Mouse (Mus musculus) embryonic facial prominence, embryonic 10.5 days (tissue): ENCODE results near the gene Fabp1. TPM values are rescaled to one million over a fixed set of nuclear protein-coding genes. Genes with fewer than 3 reads are reported as not detected.
A peak's percentile ranks its signal among the peaks of the same experiment; 100 is the strongest.

ENCODE experiments used
- DNase-seq: peaks from one replicate; pipeline ENCODE4 v3.0.0-alpha.2; 2017; ENCODE audit warnings: low spot score
- H3K27ac ChIP-seq: fragments of 300-500 bp; sonication (generic); replicated peaks from 2 replicates; pipeline ENCODE4 v1.5.1; 2016; ENCODE audit warnings: mild to moderate bottlenecking
- H3K27me3 ChIP-seq: fragments of 300-500 bp; sonication (generic); replicated peaks from 2 replicates; pipeline ENCODE4 v1.6.1; 2016; ENCODE audit warnings: low read depth, mild to moderate bottlenecking; ENCODE audit not compliant: poor library complexity, severe bottlenecking
- H3K36me3 ChIP-seq: fragments of 300-500 bp; sonication (generic); replicated peaks from 2 replicates; pipeline ENCODE4 v1.6.1; 2016; ENCODE audit warnings: mild to moderate bottlenecking, moderate library complexity
- H3K4me1 ChIP-seq: fragments of 300-500 bp; sonication (generic); 2 replicates; pipeline ENCODE4 v1.6.1; 2016
- H3K4me3 ChIP-seq: fragments of 300-500 bp; sonication (generic); 2 replicates; pipeline ENCODE4 v1.5.1; 2016; ENCODE audit warnings: mild to moderate bottlenecking, moderate library complexity
- H3K9me3 ChIP-seq: fragments of 300-500 bp; sonication (generic); 2 replicates; pipeline ENCODE4 v1.6.1; 2016; ENCODE audit warnings: mild to moderate bottlenecking
- WGBS: fragments of 180-500 bp; shearing (Covaris S2); methylation state at CpG from one replicate; pipeline ENCODE4 v1.1.7; 2016; 5-methylcytosine and 5-hydroxymethylcytosine counted together
- polyA plus RNA-seq: library from polyadenylated mRNA; unstranded; fragments of >200 nt; fragmentation: Nextera tagmentation; extraction: Ambion mirVana; gene quantifications from 2 replicates; pipeline ENCODE4 v1.2.1, GENCODE M21; 2016

The Fabp1 gene
- polyA plus RNA-seq: not detected in 2 replicates

DNA sequence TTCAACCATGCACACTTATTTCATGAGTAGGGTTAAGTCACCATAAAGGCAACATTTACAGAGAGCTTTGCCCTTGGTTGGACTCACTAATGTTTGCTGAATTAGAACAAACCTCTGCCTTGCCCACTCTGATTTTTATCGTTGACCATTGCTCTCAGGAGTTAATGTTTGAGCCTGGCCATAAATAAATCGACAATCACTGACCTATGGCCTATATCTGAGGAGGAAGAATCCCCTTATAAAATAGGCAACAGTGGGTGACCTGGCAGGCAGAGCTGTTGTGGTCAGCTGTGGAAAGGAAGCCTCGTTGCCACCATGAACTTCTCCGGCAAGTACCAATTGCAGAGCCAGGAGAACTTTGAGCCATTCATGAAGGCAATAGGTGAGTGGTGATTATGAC lies at the start of gene Fabp1:
Gene Fabp1, plus strand, starts transcription at position 216 of the 400 bp plus-strand sequence.
- no peaks in the 10 kb centered on the region for H3K36me3 ChIP-seq
- WGBS: 89% methylated on average over 4 of the region's 4 CpGs
- no peaks in the 10 kb centered on the region for H3K27me3 ChIP-seq
- no peak within 1 kb of the TSS for H3K4me3 ChIP-seq
- 0 out of 2 replicates have a peak, but pooled peaks cover 5% of the 10 kb centered on the region for H3K4me1 ChIP-seq
- H3K27ac ChIP-seq: no peak within 1 kb of the TSS
- H3K9me3 ChIP-seq: no peaks in the 10 kb centered on the region
- DNase-seq: no peak

DNA sequence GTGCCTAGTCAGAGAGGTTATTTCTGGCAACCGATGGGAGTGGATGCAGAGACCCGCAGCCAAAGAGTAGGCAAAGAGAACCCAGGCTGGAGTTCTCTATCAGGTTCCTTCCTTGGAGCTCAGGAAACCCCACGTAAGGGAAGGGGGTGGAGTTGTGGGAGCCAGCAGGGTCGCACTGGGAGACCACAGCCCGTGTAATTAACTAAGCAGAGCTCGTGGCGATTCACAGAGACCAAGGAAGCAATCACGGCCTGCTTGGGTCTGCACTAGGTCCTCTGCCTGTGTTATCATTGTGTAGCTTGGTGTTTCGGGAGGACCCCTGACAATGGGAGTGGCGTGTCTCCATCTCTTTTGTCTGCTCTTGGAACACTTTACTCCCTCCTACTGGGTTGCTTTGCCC lies 48.5 kb upstream of the Fabp1 start:
- H3K27ac ChIP-seq: no peak overlapping the region
- H3K27me3 ChIP-seq: no peaks in the 10 kb centered on the region
- 39% methylated on average over 10 of the region's 10 CpGs for WGBS
- no peak overlapping the region for H3K4me3 ChIP-seq
- no peak for DNase-seq
- no peaks in the 10 kb centered on the region for H3K9me3 ChIP-seq
- no peaks in the 10 kb centered on the region for H3K4me1 ChIP-seq
- no peaks in the 10 kb centered on the region for H3K36me3 ChIP-seq

DNA sequence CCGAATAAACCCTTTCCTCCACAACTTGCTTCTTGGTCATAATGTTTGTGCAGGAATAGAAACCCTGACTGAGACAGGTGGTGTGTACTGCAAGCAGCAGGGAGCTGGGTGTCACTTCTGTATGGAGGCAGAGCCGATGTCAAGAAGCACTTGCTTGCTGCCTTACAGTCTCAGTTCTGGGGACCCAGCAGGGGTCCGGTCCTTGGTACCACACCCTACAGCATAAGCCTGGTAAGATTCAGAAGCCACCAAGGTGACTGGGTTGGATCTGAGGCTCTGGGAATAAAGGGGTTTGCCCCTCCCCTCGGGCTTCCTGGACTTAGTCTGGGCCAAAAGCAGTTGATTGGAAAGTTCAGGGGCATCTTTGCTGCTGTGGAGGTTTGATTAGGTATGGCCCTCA lies 46.1 kb upstream of the Fabp1 start:
- no peak for DNase-seq

DNA sequence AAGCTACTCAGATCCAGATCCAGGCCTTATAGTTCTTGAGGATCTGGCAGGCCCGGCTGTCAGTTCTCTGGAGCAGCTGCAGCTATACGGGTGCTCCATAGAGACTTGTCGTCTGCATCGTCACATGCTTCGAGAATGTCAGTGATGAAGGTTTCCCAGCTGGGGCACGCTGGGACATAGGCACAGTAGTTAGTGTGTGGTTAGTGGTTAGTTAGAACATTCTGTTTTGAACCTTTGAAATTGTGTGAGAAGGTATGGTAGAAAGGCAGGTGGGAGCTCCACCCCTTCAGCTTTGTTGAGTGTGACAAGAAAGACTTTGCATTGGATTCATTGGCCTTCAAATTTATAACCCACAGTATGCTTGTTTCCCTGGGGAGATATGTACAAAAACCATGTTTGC lies 44.8 kb upstream of the Fabp1 start:
- no peaks in the 10 kb centered on the region for H3K36me3 ChIP-seq
- no peak overlapping the region for H3K4me3 ChIP-seq
- H3K27me3 ChIP-seq: no peaks in the 10 kb centered on the region
- 88% methylated on average over 6 of the region's 6 CpGs for WGBS
- H3K27ac ChIP-seq: no peak overlapping the region
- H3K4me1 ChIP-seq: no peaks in the 10 kb centered on the region
- no peaks in the 10 kb centered on the region for H3K9me3 ChIP-seq
- no peak for DNase-seq

More for the DNA sequence above, 46.1 kb upstream of the Fabp1 start:
- Histone ChIP-seq H3K4me3 (no peak overlapping the region), H3K9me3 (no peaks in the 10 kb centered on the region), H3K27me3 (no peaks in the 10 kb centered on the region), H3K36me3 (no peaks in the 10 kb centered on the region), H3K27ac (no peak overlapping the region), H3K4me1 (no peaks in the 10 kb centered on the region)
- 92% methylated on average over 4 of the region's 4 CpGs for WGBS

DNA sequence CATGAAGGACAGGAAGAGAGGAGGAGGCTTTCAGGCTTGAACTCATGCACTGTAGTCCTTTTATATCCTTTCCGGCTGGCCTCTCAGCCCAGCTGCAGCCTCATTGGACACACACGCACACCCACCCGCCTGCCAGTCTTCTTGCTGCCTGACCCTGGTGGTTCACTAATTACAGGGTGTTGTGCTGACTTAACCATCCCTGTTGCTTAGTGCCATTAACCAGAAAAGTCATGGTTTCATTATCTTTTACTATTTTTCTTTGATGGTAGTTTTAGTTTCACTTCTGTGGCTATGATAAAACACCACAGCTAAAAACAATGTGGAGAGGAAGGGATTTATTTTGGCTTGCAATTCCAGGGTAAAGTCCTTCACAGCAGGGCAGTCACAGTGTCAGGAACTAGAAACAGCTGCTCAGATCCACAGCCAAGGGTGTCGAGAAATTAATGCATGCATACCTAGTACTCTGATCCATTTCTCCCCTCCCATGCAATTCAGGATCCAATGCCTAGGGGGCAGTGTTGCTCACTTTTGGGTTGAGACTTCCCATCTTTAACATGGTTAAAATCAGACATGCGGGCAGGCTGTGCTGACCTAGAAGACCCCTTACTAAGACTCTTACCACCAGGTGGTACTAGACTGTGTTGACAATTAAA lies 42.8 kb upstream of the Fabp1 start:
- Histone ChIP-seq H3K4me1 (no peaks in the 10 kb centered on the region), H3K4me3 (no peak overlapping the region), H3K27me3 (no peaks in the 10 kb centered on the region), H3K36me3 (no peaks in the 10 kb centered on the region), H3K27ac (no peak overlapping the region), H3K9me3 (no peaks in the 10 kb centered on the region)
- WGBS: 72% methylated on average over 5 of the region's 5 CpGs
- peak; percentile 50 for DNase-seq

DNA sequence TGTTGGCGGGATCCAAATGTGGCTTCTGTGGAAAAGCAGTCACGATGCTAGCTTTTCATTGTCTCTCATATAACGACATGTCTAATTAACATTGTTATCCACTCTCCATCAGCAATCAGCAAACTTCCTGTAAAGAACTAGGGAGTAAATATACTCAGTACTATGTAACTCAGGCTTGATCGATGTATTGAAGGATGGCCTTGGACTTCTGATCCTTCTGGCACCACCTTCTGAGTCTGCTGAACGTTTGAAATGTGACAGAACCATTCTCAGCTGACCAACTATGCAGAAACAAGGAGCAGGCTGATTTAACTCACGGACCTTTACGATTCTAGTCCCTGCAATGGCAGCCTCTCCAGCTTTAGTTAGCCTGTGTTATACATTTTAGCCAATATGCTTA lies 38.3 kb upstream of the Fabp1 start:
- H3K36me3 ChIP-seq: no peaks in the 10 kb centered on the region
- WGBS: 81% methylated on average over 7 of the region's 7 CpGs
- DNase-seq: no peak
- H3K4me3 ChIP-seq: no peak overlapping the region
- peaks cover 6% of the 10 kb centered on the region; the same call in 1 of the 2 replicates for H3K4me1 ChIP-seq
- no peak overlapping the region for H3K27ac ChIP-seq
- no peaks in the 10 kb centered on the region for H3K27me3 ChIP-seq
- no peaks in the 10 kb centered on the region for H3K9me3 ChIP-seq

DNA sequence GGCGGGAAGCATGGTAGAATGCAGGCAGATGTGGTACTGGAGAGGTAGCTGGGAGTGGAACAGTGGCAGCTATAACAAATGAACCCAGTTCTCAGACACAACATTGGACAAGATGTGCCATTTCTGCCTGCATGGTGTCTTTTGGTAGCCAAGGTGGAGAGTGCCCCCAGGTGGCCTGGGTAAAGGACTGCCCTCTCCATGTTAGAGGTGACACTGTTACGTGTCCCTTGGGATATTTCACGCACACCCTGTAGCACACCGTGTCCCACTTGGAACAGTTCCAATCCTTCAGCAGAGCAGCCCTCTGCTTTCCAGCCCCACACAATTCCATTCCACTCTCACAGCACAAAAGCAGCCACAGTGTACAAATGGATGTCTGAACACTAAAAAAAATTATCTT lies 37.4 kb upstream of the Fabp1 start:
- Histone ChIP-seq H3K27ac (no peak overlapping the region), H3K4me1 (peaks cover 6% of the 10 kb centered on the region; the same call in 1 of the 2 replicates), H3K9me3 (no peaks in the 10 kb centered on the region), H3K27me3 (no peaks in the 10 kb centered on the region), H3K4me3 (no peak overlapping the region), H3K36me3 (no peaks in the 10 kb centered on the region)
- DNase-seq: no peak
- 84% methylated on average over 4 of the region's 4 CpGs for WGBS

DNA sequence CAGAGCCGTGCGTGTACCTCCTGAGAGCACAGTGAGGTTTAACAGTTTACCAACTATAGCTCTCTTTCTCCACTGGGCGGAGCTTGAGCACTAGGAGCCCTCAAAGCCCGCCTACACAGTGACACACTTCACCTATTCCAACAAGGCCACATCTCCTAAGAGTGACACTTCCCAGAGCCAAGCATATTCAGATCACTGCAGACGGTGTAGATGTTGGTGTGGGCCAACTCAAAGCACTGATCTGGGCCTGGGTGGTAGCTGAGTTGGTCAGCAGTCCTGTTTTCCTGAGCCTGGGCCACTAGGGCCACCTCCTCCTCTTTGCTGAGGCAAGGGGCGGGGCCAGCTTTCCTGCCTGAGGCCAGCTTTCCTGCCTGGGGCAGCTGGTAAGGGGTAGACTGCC lies 35.2 kb upstream of the Fabp1 start:
- peak; percentile 24 for DNase-seq
- WGBS: 25% methylated on average over 6 of the region's 6 CpGs
- H3K9me3 ChIP-seq: no peaks in the 10 kb centered on the region
- no peaks in the 10 kb centered on the region for H3K36me3 ChIP-seq
- no peak overlapping the region for H3K4me3 ChIP-seq
- no peak overlapping the region for H3K27ac ChIP-seq
- no peaks in the 10 kb centered on the region for H3K27me3 ChIP-seq
- peaks cover 6% of the 10 kb centered on the region; the same call in 1 of the 2 replicates for H3K4me1 ChIP-seq

DNA sequence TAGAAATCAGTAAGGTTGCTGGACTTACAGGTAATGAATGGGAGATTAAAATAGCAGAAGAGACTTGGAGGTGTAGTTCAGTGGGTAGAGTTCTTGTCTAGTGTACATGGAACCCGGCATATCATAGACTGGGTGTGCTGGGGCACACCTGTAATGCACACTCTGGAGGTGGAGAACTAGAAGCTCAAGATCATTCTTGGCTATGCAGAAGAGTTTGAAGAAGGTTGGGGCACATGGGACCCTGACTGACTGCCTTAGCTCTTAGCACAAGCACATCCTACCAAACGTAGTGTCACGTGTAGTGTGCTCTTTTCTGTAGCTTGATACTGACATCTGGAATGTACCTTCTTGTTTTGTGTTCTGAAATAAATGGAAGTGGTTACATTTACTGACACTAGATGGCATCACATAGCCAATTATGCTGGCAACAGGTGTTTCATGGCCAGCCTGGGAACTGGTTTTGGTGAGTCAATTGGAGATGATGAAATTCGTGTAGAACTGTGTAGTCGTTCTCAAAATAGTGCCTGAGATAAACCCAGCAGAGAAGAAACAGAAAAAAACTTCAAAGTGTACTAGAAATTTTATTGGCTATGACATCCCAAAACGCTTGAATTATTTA lies 33.0 kb upstream of the Fabp1 start:
- H3K27me3 ChIP-seq: no peaks in the 10 kb centered on the region
- 53% methylated on average over 6 of the region's 6 CpGs for WGBS
- DNase-seq: peak; percentile 31
- H3K27ac ChIP-seq: no peak overlapping the region
- H3K4me1 ChIP-seq: peaks cover 6% of the 10 kb centered on the region; the same call in 1 of the 2 replicates
- H3K36me3 ChIP-seq: no peaks in the 10 kb centered on the region
- no peaks in the 10 kb centered on the region for H3K9me3 ChIP-seq
- no peak overlapping the region for H3K4me3 ChIP-seq

DNA sequence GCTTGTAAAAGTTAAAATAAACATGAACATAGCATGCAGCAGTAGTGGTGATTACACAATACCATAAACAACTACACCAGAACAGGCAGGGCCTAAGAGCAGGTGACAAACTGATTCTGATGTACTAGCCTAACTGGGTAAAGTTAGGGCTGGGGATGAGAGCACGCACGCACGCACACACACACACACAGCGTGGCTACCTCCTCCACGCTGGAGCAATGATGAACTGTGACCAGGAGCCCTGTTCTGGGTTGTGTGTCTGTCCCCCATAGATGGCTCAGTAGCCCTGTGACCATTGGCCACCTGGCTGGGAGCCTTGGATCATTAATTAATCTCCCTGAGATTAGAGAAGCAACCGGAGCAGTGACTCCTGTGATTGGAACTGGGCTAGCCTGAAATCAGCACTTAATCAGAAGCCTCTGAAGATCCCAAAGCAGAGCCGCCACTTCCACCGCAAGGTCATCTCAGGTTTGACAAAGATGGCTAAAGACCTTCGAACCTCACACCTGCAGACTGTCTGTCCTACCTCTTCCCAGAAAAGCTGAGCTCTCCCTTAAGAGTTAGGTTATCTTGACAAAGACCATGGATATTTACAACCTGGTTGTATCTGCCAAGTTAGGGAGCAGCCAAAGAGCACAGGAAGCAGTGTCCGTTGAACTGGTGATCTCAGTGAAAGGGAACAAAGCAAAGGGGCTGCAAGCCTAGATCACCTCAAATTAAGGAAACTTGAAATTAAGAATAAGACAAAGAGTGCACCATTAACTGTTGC lies 26.6 kb upstream of the Fabp1 start:
- no peak overlapping the region for H3K27ac ChIP-seq
- DNase-seq: no peak
- no peaks in the 10 kb centered on the region for H3K27me3 ChIP-seq
- no peaks in the 10 kb centered on the region for H3K4me1 ChIP-seq
- 93% methylated on average over 10 of the region's 10 CpGs for WGBS
- H3K9me3 ChIP-seq: no peaks in the 10 kb centered on the region
- H3K36me3 ChIP-seq: no peaks in the 10 kb centered on the region
- no peak overlapping the region for H3K4me3 ChIP-seq

DNA sequence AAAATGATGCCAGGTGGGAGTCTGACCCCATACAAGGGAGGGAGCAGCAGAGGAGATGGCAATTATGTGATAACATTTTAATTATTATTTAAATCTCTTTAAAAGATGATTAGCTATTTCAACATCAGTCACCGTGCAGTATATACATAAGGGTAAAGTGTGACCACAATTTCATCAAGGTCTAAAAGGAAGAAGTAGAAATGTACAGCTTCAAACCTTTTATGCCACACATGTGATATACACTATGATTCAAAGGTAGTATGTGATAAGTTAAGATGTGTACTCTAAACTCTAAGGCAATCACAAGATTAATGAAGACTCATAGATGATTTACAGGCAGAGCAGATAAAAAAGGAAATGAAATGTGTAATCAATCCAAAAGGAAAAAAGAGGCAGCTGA lies 19.0 kb upstream of the Fabp1 start:
- Histone ChIP-seq H3K36me3 (no peaks in the 10 kb centered on the region), H3K27me3 (no peaks in the 10 kb centered on the region), H3K4me3 (no peak overlapping the region), H3K4me1 (no peaks in the 10 kb centered on the region), H3K27ac (no peak overlapping the region), H3K9me3 (no peaks in the 10 kb centered on the region)
- WGBS: 91% methylated on average over 1 of the region's 1 CpGs
- DNase-seq: no peak

DNA sequence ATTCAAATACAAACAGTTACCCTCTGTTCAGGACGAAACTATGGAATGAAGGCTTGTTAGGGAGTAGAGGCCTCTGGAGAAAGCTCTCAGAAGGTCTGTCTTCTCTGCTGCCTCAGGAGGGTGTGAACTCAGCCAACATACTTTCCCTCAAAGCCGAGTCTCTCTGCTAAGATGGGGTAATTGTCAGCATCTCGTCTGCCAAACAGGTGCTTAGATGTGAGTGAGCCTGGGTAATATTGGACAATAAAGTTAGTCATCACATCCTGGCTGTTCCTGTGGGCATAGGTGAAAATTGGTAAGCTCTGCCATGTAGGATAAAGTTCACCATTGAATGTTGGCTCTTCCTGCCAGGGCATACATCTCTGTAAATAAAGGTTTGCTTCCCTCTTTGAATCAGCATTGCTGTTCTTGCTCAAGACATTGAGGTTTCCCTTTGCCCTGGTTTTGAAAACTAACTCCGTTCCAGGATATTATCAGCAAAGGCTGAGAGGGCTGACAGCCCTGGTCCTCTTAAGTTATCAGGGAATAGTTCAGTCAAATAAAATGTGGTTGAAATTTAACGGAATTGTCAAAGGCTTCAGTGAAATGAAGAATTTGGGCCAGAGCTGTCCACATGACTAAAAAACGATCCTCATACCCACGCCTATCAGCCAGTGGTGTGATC lies 14.6 kb upstream of the Fabp1 start:
- no peak overlapping the region for H3K27ac ChIP-seq
- WGBS: 86% methylated on average over 7 of the region's 7 CpGs
- H3K9me3 ChIP-seq: no peaks in the 10 kb centered on the region
- H3K4me3 ChIP-seq: no peak overlapping the region
- H3K27me3 ChIP-seq: no peaks in the 10 kb centered on the region
- no peak for DNase-seq
- H3K36me3 ChIP-seq: no peaks in the 10 kb centered on the region
- H3K4me1 ChIP-seq: no peaks in the 10 kb centered on the region
